Mouse (Mus musculus): Measurements from ENCODE around the gene Dnah17. TPM values are rescaled to one million over a fixed set of nuclear protein-coding genes. Genes with fewer than 3 reads are reported as not detected.

Dnah17 gene
- total and polyA plus RNA-seq, 2 experiments from 2014 or later: 0.16 TPM; not detected in 1

- DNase-seq (ENCODE audit: low spot score) (no peak), ATAC-seq (no peak)
- no peak for TF ChIP-seq CTCF (IDR thresholded peaks at IDR 0.05; ENCODE audit: low read depth)
- no peak overlapping the region for H3K9ac ChIP-seq (replicated peaks; ENCODE audit: low read length)
- H3K4me3 ChIP-seq (ENCODE audit: low read length): no peak overlapping the region
- no peak overlapping the region for H3K27ac ChIP-seq
- H3K36me3 ChIP-seq (ENCODE audit: insufficient read depth, low read length): no peaks in the 10 kb centered on the region
- H3K4me1 ChIP-seq (ENCODE audit: insufficient read depth, low read length): no peaks in the 10 kb centered on the region
- no peaks in the 10 kb centered on the region for H3K27me3 ChIP-seq (ENCODE audit: insufficient read depth, low read length)
- H3K4me2 ChIP-seq (ENCODE audit: low read depth, low read length): no peak overlapping the region
- 80% methylated on average over 8 of the region's 8 CpGs for WGBS
- H3K9me3 ChIP-seq (ENCODE audit: low read length): no peaks in the 10 kb centered on the region
These were observed 11.7 kb downstream of the Dnah17 start for GRCm38 (mm10) chr11:118118777-118119176.

- DNase-seq (ENCODE audit: low spot score): no peak
- Histone ChIP-seq H3K36me3 (ENCODE audit: insufficient read depth, low read length) (no peaks in the 10 kb centered on the region), H3K9me3 (ENCODE audit: low read length) (no peaks in the 10 kb centered on the region), H3K9ac (replicated peaks; ENCODE audit: low read length) (no peak overlapping the region), H3K4me3 (ENCODE audit: low read length) (no peak overlapping the region), H3K27me3 (ENCODE audit: insufficient read depth, low read length) (no peaks in the 10 kb centered on the region), H3K4me2 (ENCODE audit: low read depth, low read length) (no peak overlapping the region), H3K27ac (no peak overlapping the region), H3K4me1 (ENCODE audit: insufficient read depth, low read length) (no peaks in the 10 kb centered on the region)
- ATAC-seq: no peak
- TF ChIP-seq CTCF (IDR thresholded peaks at IDR 0.05; ENCODE audit: low read depth): no peak
- WGBS: 77% methylated on average over 8 of the region's 8 CpGs
These were observed 15.8 kb downstream of the Dnah17 start for GRCm38 (mm10) chr11:118114581-118115110.

GRCm38 (mm10) chr11:118113516-118114205 is 16.8 kb downstream of the Dnah17 start:
- DNase-seq (ENCODE audit: low spot score) (no peak), ATAC-seq (no peak)
- no peaks in the 10 kb centered on the region for H3K4me1 ChIP-seq (ENCODE audit: insufficient read depth, low read length)
- H3K4me2 ChIP-seq (ENCODE audit: low read depth, low read length): no peak overlapping the region
- H3K36me3 ChIP-seq (ENCODE audit: insufficient read depth, low read length): no peaks in the 10 kb centered on the region
- H3K4me3 ChIP-seq (ENCODE audit: low read length): no peak overlapping the region
- H3K9me3 ChIP-seq (ENCODE audit: low read length): no peaks in the 10 kb centered on the region
- no peak for TF ChIP-seq CTCF (IDR thresholded peaks at IDR 0.05; ENCODE audit: low read depth)
- 86% methylated on average over 14 of the region's 14 CpGs for WGBS
- H3K27me3 ChIP-seq (ENCODE audit: insufficient read depth, low read length): no peaks in the 10 kb centered on the region
- no peak overlapping the region for H3K27ac ChIP-seq
- no peak overlapping the region for H3K9ac ChIP-seq (replicated peaks; ENCODE audit: low read length)

- Histone ChIP-seq H3K27me3 (ENCODE audit: insufficient read depth, low read length) (no peaks in the 10 kb centered on the region), H3K4me3 (ENCODE audit: low read length) (no peak overlapping the region), H3K36me3 (ENCODE audit: insufficient read depth, low read length) (no peaks in the 10 kb centered on the region), H3K4me1 (ENCODE audit: insufficient read depth, low read length) (no peaks in the 10 kb centered on the region), H3K9ac (replicated peaks; ENCODE audit: low read length) (no peak overlapping the region), H3K4me2 (ENCODE audit: low read depth, low read length) (no peak overlapping the region), H3K27ac (no peak overlapping the region), H3K9me3 (ENCODE audit: low read length) (no peaks in the 10 kb centered on the region)
- 5% methylated on average over 5 of the region's 5 CpGs for WGBS
- DNase-seq (ENCODE audit: low spot score) (peak; percentile 83), ATAC-seq (peak; percentile 68)
- peak; percentile 99 for TF ChIP-seq CTCF (IDR thresholded peaks at IDR 0.05; ENCODE audit: low read depth)
These were observed 26.4 kb downstream of the Dnah17 start for GRCm38 (mm10) chr11:118104001-118104400.

GRCm38 (mm10) chr11:118103383-118103782 is 27.1 kb downstream of the Dnah17 start:
- ATAC-seq: no peak
- 88% methylated on average over 5 of the region's 5 CpGs for WGBS
- Histone ChIP-seq H3K36me3 (ENCODE audit: insufficient read depth, low read length) (no peaks in the 10 kb centered on the region), H3K4me2 (ENCODE audit: low read depth, low read length) (no peak overlapping the region), H3K4me1 (ENCODE audit: insufficient read depth, low read length) (no peaks in the 10 kb centered on the region), H3K27ac (no peak overlapping the region), H3K4me3 (ENCODE audit: low read length) (no peak overlapping the region), H3K9ac (replicated peaks; ENCODE audit: low read length) (no peak overlapping the region), H3K9me3 (ENCODE audit: low read length) (no peaks in the 10 kb centered on the region), H3K27me3 (ENCODE audit: insufficient read depth, low read length) (no peaks in the 10 kb centered on the region)
- no peak for DNase-seq (ENCODE audit: low spot score)
- no peak for TF ChIP-seq CTCF (IDR thresholded peaks at IDR 0.05; ENCODE audit: low read depth)

- no peak for ATAC-seq
- Histone ChIP-seq H3K4me2 (ENCODE audit: low read depth, low read length) (no peak overlapping the region), H3K36me3 (ENCODE audit: insufficient read depth, low read length) (no peaks in the 10 kb centered on the region), H3K9me3 (ENCODE audit: low read length) (no peaks in the 10 kb centered on the region), H3K9ac (replicated peaks; ENCODE audit: low read length) (no peak overlapping the region), H3K4me1 (ENCODE audit: insufficient read depth, low read length) (no peaks in the 10 kb centered on the region), H3K4me3 (ENCODE audit: low read length) (no peak overlapping the region), H3K27ac (no peak overlapping the region), H3K27me3 (ENCODE audit: insufficient read depth, low read length) (no peaks in the 10 kb centered on the region)
- 58% methylated on average over 3 of the region's 3 CpGs for WGBS
- peak; percentile 100 for TF ChIP-seq CTCF (IDR thresholded peaks at IDR 0.05; ENCODE audit: low read depth)
- peak; percentile 81 for DNase-seq (ENCODE audit: low spot score)
These were observed 27.6 kb downstream of the Dnah17 start for GRCm38 (mm10) chr11:118102838-118103237.

GRCm38 (mm10) chr11:118101133-118101532 is 29.3 kb downstream of the Dnah17 start:
- TF ChIP-seq CTCF (IDR thresholded peaks at IDR 0.05; ENCODE audit: low read depth): no peak; the same call in 1 of the 2 replicates
- no peak for DNase-seq (ENCODE audit: low spot score)
- Histone ChIP-seq H3K4me2 (ENCODE audit: low read depth, low read length) (no peak overlapping the region), H3K4me3 (ENCODE audit: low read length) (no peak overlapping the region), H3K36me3 (ENCODE audit: insufficient read depth, low read length) (no peaks in the 10 kb centered on the region), H3K9ac (replicated peaks; ENCODE audit: low read length) (no peak overlapping the region), H3K27ac (no peak overlapping the region), H3K9me3 (ENCODE audit: low read length) (no peaks in the 10 kb centered on the region), H3K27me3 (ENCODE audit: insufficient read depth, low read length) (no peaks in the 10 kb centered on the region), H3K4me1 (ENCODE audit: insufficient read depth, low read length) (no peaks in the 10 kb centered on the region)
- no peak for ATAC-seq
- 48% methylated on average over 9 of the region's 9 CpGs for WGBS

All from hindbrain, postnatal 0 days (tissue).